Mouse (Mus musculus) heart, embryonic 11.5 days (tissue): ENCODE results near the gene Olfr1394. TPM values are rescaled to one million over a fixed set of nuclear protein-coding genes. Genes with fewer than 3 reads are reported as not detected.

Experiments
- polyA plus RNA-seq: library from polyadenylated mRNA; unstranded; fragments of >200 nt; fragmentation: Nextera tagmentation; extraction: Ambion mirVana; gene quantifications from 2 replicates; pipeline ENCODE4 v1.2.1, GENCODE M21; 2014

Gene Olfr1394
- polyA plus RNA-seq, 1 experiment from 2014 or later, result not detected

Other genes with a start within 250 kb of the Olfr1394 start
- gene Psme2b, start 208.2 kb upstream of the Olfr1394 start, polyA plus RNA-seq, result 1.3 and 1.7 TPM in 2 replicates
- not detected in 2 replicates for gene Olfr56, start 175.5 kb upstream of the Olfr1394 start, polyA plus RNA-seq
- gene 9930111J21Rik1, start 175.0 kb upstream of the Olfr1394 start, polyA plus RNA-seq, result 0.08 TPM in 1 of 2 replicates, not detected in the other
- not detected in 2 replicates for gene Gm12185, start 162.2 kb upstream of the Olfr1394 start, polyA plus RNA-seq
- not detected in 2 replicates for gene Tgtp1, start 160.2 kb upstream of the Olfr1394 start, polyA plus RNA-seq
- gene 9930111J21Rik2, start 103.1 kb upstream of the Olfr1394 start, polyA plus RNA-seq, result not detected in 2 replicates
- not detected in 2 replicates for gene Tgtp2, start 90.2 kb upstream of the Olfr1394 start, polyA plus RNA-seq
- 0.58 and 0.96 TPM in 2 replicates for gene Ifi47, start 77.8 kb upstream of the Olfr1394 start, polyA plus RNA-seq
- not detected in 2 replicates for gene Olfr1396, start 39.5 kb upstream of the Olfr1394 start, polyA plus RNA-seq
- gene Olfr1395, start 12.1 kb upstream of the Olfr1394 start, polyA plus RNA-seq, result not detected in 2 replicates
- gene Btnl9, start 32.8 kb downstream of the Olfr1394 start, polyA plus RNA-seq, result 0.39 and 0.49 TPM in 2 replicates
- 33.9 and 36.8 TPM in 2 replicates for gene Zfp62, start 48.9 kb downstream of the Olfr1394 start, polyA plus RNA-seq
- gene Mgat1, start 89.8 kb downstream of the Olfr1394 start, polyA plus RNA-seq, result 32.9 and 39.1 TPM in 2 replicates
- gene Olfr1393, start 123.9 kb downstream of the Olfr1394 start, polyA plus RNA-seq, result not detected in 2 replicates
- not detected in 2 replicates for gene Olfr1392, start 130.9 kb downstream of the Olfr1394 start, polyA plus RNA-seq
- not detected in 2 replicates for gene Olfr10, start 150.4 kb downstream of the Olfr1394 start, polyA plus RNA-seq
- not detected in 2 replicates for gene Olfr1391, start 168.4 kb downstream of the Olfr1394 start, polyA plus RNA-seq
- gene Olfr1390, start 180.8 kb downstream of the Olfr1394 start, polyA plus RNA-seq, result not detected in 2 replicates